Mouse (Mus musculus) lung, postnatal 0 days (tissue): ENCODE results near the gene Ndufs7.

Experiments used
- CTCF ChIP-seq: IDR thresholded peaks from 2 replicates; pipeline ENCODE4 v1.5.1; 2016; ENCODE audit warnings: antibody characterized with exemption, mild to moderate bottlenecking
- EP300 ChIP-seq: IDR thresholded peaks from 2 replicates; pipeline ENCODE4 v1.6.1; 2016; ENCODE audit warnings: antibody characterized with exemption, mild to moderate bottlenecking, control low read depth

- no peak for TF ChIP-seq CTCF
- TF ChIP-seq EP300: no peak
Measured at GRCm38 (mm10) chr10:80265149-80265486, 16.2 kb downstream of the Ndufs7 start.
